Mouse (Mus musculus): Measurements from ENCODE around the gene Lingo2. TPM values are rescaled to one million over a fixed set of nuclear protein-coding genes. Genes with fewer than 3 reads are reported as not detected.

Lingo2 gene
- polyA plus RNA-seq, 1 experiment from 2014 or later: 0.61 TPM

- Histone ChIP-seq H3K4me1 (ENCODE audit: control insufficient read depth, insufficient read depth, low read length) (no peaks in the 10 kb centered on the region), H3K9ac (ENCODE audit: low read length) (no peak overlapping the region), H3K36me3 (ENCODE audit: control insufficient read depth, insufficient read depth, low read length) (no peaks in the 10 kb centered on the region), H3K27ac (replicated peaks; ENCODE audit: low read depth, low read length) (no peak overlapping the region), H3K27me3 (ENCODE audit: control insufficient read depth, insufficient read depth, low read length) (no peaks in the 10 kb centered on the region), H3K9me3 (ENCODE audit: control insufficient read depth, low read length) (no peaks in the 10 kb centered on the region), H3K4me2 (ENCODE audit: low read depth, severe bottlenecking) (no peak overlapping the region), H3K4me3 (ENCODE audit: low read depth, low read length) (no peak overlapping the region)
- no peak for DNase-seq (ENCODE audit: low spot score)
- ATAC-seq (ENCODE audit: insufficient number of reproducible peaks, low FRiP score, low TSS enrichment, low read depth): no peak
- 77% methylated on average over 6 of the region's 6 CpGs for WGBS
Measured at GRCm38 (mm10) chr4:35752121-35752860, 1199.3 kb downstream of the Lingo2 start.

- no peak overlapping the region for H3K9ac ChIP-seq (ENCODE audit: low read length)
- no peaks in the 10 kb centered on the region for H3K27me3 ChIP-seq (ENCODE audit: control insufficient read depth, insufficient read depth, low read length)
- H3K27ac ChIP-seq (replicated peaks; ENCODE audit: low read depth, low read length): no peak overlapping the region
- no peak for DNase-seq (ENCODE audit: low spot score)
- H3K36me3 ChIP-seq (ENCODE audit: control insufficient read depth, insufficient read depth, low read length): no peaks in the 10 kb centered on the region
- no peak overlapping the region for H3K4me2 ChIP-seq (ENCODE audit: low read depth, severe bottlenecking)
- H3K4me3 ChIP-seq (ENCODE audit: low read depth, low read length): no peak overlapping the region
- no peaks in the 10 kb centered on the region for H3K4me1 ChIP-seq (ENCODE audit: control insufficient read depth, insufficient read depth, low read length)
- H3K9me3 ChIP-seq (ENCODE audit: control insufficient read depth, low read length): no peaks in the 10 kb centered on the region
- ATAC-seq (ENCODE audit: insufficient number of reproducible peaks, low FRiP score, low TSS enrichment, low read depth): no peak
- 84% methylated on average over 6 of the region's 6 CpGs for WGBS
Measured at GRCm38 (mm10) chr4:35746693-35747092, 1204.9 kb downstream of the Lingo2 start.

- Histone ChIP-seq H3K4me2 (ENCODE audit: low read depth, severe bottlenecking) (no peak overlapping the region), H3K9me3 (ENCODE audit: control insufficient read depth, low read length) (no peaks in the 10 kb centered on the region), H3K27me3 (ENCODE audit: control insufficient read depth, insufficient read depth, low read length) (no peaks in the 10 kb centered on the region), H3K36me3 (ENCODE audit: control insufficient read depth, insufficient read depth, low read length) (no peaks in the 10 kb centered on the region), H3K4me1 (ENCODE audit: control insufficient read depth, insufficient read depth, low read length) (no peaks in the 10 kb centered on the region), H3K4me3 (ENCODE audit: low read depth, low read length) (no peak overlapping the region), H3K27ac (replicated peaks; ENCODE audit: low read depth, low read length) (no peak overlapping the region), H3K9ac (ENCODE audit: low read length) (no peak overlapping the region)
- ATAC-seq (ENCODE audit: insufficient number of reproducible peaks, low FRiP score, low TSS enrichment, low read depth): no peak
- no peak for DNase-seq (ENCODE audit: low spot score)
- 65% methylated on average over 1 of the region's 1 CpGs for WGBS
Measured at GRCm38 (mm10) chr4:35724774-35725173, 1226.8 kb downstream of the Lingo2 start.

- 67% methylated on average over 2 of the region's 2 CpGs for WGBS
- ATAC-seq (ENCODE audit: insufficient number of reproducible peaks, low FRiP score, low TSS enrichment, low read depth): no peak
- H3K4me2 ChIP-seq (ENCODE audit: low read depth, severe bottlenecking): no peak overlapping the region
- no peak for DNase-seq (ENCODE audit: low spot score)
- no peak overlapping the region for H3K27ac ChIP-seq (replicated peaks; ENCODE audit: low read depth, low read length)
- H3K27me3 ChIP-seq (ENCODE audit: control insufficient read depth, insufficient read depth, low read length): no peaks in the 10 kb centered on the region
- H3K4me1 ChIP-seq (ENCODE audit: control insufficient read depth, insufficient read depth, low read length): no peaks in the 10 kb centered on the region
- H3K4me3 ChIP-seq (ENCODE audit: low read depth, low read length): no peak overlapping the region
- no peaks in the 10 kb centered on the region for H3K36me3 ChIP-seq (ENCODE audit: control insufficient read depth, insufficient read depth, low read length)
- no peak overlapping the region for H3K9ac ChIP-seq (ENCODE audit: low read length)
- H3K9me3 ChIP-seq (ENCODE audit: control insufficient read depth, low read length): no peaks in the 10 kb centered on the region
Measured at GRCm38 (mm10) chr4:35704126-35704525, 1247.4 kb downstream of the Lingo2 start.

- no peak overlapping the region for H3K4me2 ChIP-seq (ENCODE audit: low read depth, severe bottlenecking)
- no peak for ATAC-seq (ENCODE audit: insufficient number of reproducible peaks, low FRiP score, low TSS enrichment, low read depth)
- H3K9me3 ChIP-seq (ENCODE audit: control insufficient read depth, low read length): no peaks in the 10 kb centered on the region
- H3K27me3 ChIP-seq (ENCODE audit: control insufficient read depth, insufficient read depth, low read length): no peaks in the 10 kb centered on the region
- H3K27ac ChIP-seq (replicated peaks; ENCODE audit: low read depth, low read length): no peak overlapping the region
- WGBS: 89% methylated on average over 1 of the region's 1 CpGs
- H3K36me3 ChIP-seq (ENCODE audit: control insufficient read depth, insufficient read depth, low read length): no peaks in the 10 kb centered on the region
- DNase-seq (ENCODE audit: low spot score): no peak
- no peak overlapping the region for H3K4me3 ChIP-seq (ENCODE audit: low read depth, low read length)
- H3K4me1 ChIP-seq (ENCODE audit: control insufficient read depth, insufficient read depth, low read length): no peaks in the 10 kb centered on the region
- H3K9ac ChIP-seq (ENCODE audit: low read length): no peak overlapping the region
Measured at GRCm38 (mm10) chr4:35702661-35703060, 1248.9 kb downstream of the Lingo2 start.

- WGBS: 77% methylated on average over 2 of the region's 2 CpGs
Measured at GRCm38 (mm10) chr4:35695137-35695522, 1256.4 kb downstream of the Lingo2 start.

GRCm38 (mm10) chr4:35694360-35695136 lies 1257.0 kb downstream of the Lingo2 start:
- Histone ChIP-seq H3K9ac (ENCODE audit: low read length) (no peak overlapping the region), H3K27me3 (ENCODE audit: control insufficient read depth, insufficient read depth, low read length) (no peaks in the 10 kb centered on the region), H3K27ac (replicated peaks; ENCODE audit: low read depth, low read length) (no peak overlapping the region), H3K4me2 (ENCODE audit: low read depth, severe bottlenecking) (no peak overlapping the region), H3K9me3 (ENCODE audit: control insufficient read depth, low read length) (no peaks in the 10 kb centered on the region), H3K36me3 (ENCODE audit: control insufficient read depth, insufficient read depth, low read length) (no peaks in the 10 kb centered on the region), H3K4me1 (ENCODE audit: control insufficient read depth, insufficient read depth, low read length) (no peaks in the 10 kb centered on the region), H3K4me3 (ENCODE audit: low read depth, low read length) (no peak overlapping the region)
- whole genome bisulfite sequencing: 89% methylated on average over 4 of the region's 4 CpGs
- DNase-seq (ENCODE audit: low spot score) (no peak), ATAC-seq (ENCODE audit: insufficient number of reproducible peaks, low FRiP score, low TSS enrichment, low read depth) (no peak)

More at GRCm38 (mm10) chr4:35695137-35695522, 1256.4 kb downstream of the Lingo2 start:
- Histone ChIP-seq H3K27ac (replicated peaks; ENCODE audit: low read depth, low read length) (no peak overlapping the region), H3K4me1 (ENCODE audit: control insufficient read depth, insufficient read depth, low read length) (no peaks in the 10 kb centered on the region), H3K27me3 (ENCODE audit: control insufficient read depth, insufficient read depth, low read length) (no peaks in the 10 kb centered on the region), H3K9ac (ENCODE audit: low read length) (no peak overlapping the region), H3K4me3 (ENCODE audit: low read depth, low read length) (no peak overlapping the region), H3K4me2 (ENCODE audit: low read depth, severe bottlenecking) (no peak overlapping the region), H3K9me3 (ENCODE audit: control insufficient read depth, low read length) (no peaks in the 10 kb centered on the region), H3K36me3 (ENCODE audit: control insufficient read depth, insufficient read depth, low read length) (no peaks in the 10 kb centered on the region)
- no peak for ATAC-seq (ENCODE audit: insufficient number of reproducible peaks, low FRiP score, low TSS enrichment, low read depth)
- DNase-seq (ENCODE audit: low spot score): no peak

- 87% methylated on average over 5 of the region's 5 CpGs for WGBS
- H3K9me3 ChIP-seq (ENCODE audit: control insufficient read depth, low read length): no peaks in the 10 kb centered on the region
- H3K4me1 ChIP-seq (ENCODE audit: control insufficient read depth, insufficient read depth, low read length): no peaks in the 10 kb centered on the region
- H3K4me2 ChIP-seq (ENCODE audit: low read depth, severe bottlenecking): no peak overlapping the region
- H3K36me3 ChIP-seq (ENCODE audit: control insufficient read depth, insufficient read depth, low read length): no peaks in the 10 kb centered on the region
- H3K27ac ChIP-seq (replicated peaks; ENCODE audit: low read depth, low read length): no peak overlapping the region
- no peak overlapping the region for H3K9ac ChIP-seq (ENCODE audit: low read length)
- ATAC-seq (ENCODE audit: insufficient number of reproducible peaks, low FRiP score, low TSS enrichment, low read depth) (no peak), DNase-seq (ENCODE audit: low spot score) (no peak)
- H3K4me3 ChIP-seq (ENCODE audit: low read depth, low read length): no peak overlapping the region
- no peaks in the 10 kb centered on the region for H3K27me3 ChIP-seq (ENCODE audit: control insufficient read depth, insufficient read depth, low read length)
Measured at GRCm38 (mm10) chr4:35690521-35690920, 1261.0 kb downstream of the Lingo2 start.

Measured in limb, embryonic 11.5 days (tissue).